Mouse (Mus musculus): ENCODE measurements around the gene Slc25a23. TPM values are rescaled to one million over a fixed set of nuclear protein-coding genes. Genes with fewer than 3 reads are reported as not detected.
"Not testable (repeated sequence)": the region's sequence is repeated elsewhere in the genome, so short reads cannot be mapped to it uniquely, and the experiment has no call there.

The Slc25a23 gene
- polyA plus RNA-seq, 1 experiment = 51.8 TPM

DNA sequence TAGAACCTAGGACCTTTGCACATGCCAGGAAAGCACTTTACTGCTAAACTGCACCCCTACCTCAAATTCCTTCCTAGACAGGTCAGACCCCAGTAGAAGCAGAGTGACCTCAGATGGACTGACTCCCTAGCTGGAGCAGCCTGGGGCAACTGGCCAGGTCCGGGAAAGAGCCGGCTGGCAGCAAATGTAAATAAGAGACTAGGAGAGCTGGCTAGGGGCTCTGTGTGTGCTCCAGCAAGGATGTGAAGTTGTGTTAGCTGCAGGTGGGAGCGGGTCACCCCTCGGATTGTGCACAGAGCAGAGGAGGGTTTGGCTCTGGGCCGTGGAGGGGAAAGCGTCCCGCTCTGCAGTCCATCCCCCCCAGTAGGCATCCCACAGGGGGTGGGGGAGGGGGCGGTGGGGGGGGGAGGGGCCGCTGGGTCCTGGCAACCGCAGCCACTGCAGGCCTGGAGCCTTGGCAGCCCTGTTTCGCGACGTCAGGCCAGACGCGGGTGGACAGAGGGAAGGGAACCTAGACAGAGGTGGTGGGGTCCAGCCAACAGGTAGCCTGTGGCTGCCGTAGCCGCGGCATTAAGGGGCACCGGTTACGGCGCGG lies 675 bp downstream of the Slc25a23 start, which contains the start of gene Crb3:
Crb3 (plus strand) TSS at position 215 of the 595 bp plus-strand sequence.
- 7% methylated on average over 20 of the region's 22 CpGs for WGBS

DNA sequence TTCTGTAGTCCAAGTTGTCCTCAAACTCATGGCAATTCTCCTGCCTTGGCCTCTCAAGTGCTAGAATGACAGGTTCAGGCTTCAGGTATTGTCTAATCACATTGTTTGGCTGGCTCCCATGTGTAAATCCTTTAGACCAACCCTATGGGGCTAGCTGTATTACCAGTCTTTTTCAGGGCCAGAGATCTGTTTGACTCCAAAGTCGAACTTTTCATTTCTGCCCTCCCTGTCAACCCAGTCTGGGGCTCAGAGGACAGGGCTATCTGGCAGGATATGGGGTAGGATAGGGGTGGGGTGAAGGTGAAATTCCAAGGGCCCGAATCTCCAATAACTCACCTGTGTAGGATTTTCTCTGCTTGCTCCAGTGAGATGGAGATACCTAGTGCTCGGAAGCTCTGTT lies 3.4 kb downstream of the Slc25a23 start:
- H3K4me1 ChIP-seq (ENCODE audit: control insufficient read depth, insufficient read depth, low read length) = peaks cover 4% of the 10 kb centered on the region
- TF ChIP-seq CTCF (IDR thresholded peaks at IDR 0.05; ENCODE audit: insufficient read depth, low read length) (no peak), POLR2A (IDR thresholded peaks at IDR 0.05; ENCODE audit: borderline replicate concordance, extremely low read depth, low read depth, low read length) (no peak)
- WGBS = 80% methylated on average over 3 of the region's 3 CpGs

More for the DNA sequence above, 675 bp downstream of the Slc25a23 start, which contains the start of gene Crb3:
- H3K4me3 ChIP-seq (replicated peaks; ENCODE audit: extremely low read depth, low read depth, low read length) = peak within 1 kb of the TSS; percentile 78
- peaks cover 4% of the 10 kb centered on the region for H3K4me1 ChIP-seq (ENCODE audit: control insufficient read depth, insufficient read depth, low read length)
- peak; percentile 39 for DNase-seq
- TF ChIP-seq POLR2A (IDR thresholded peaks at IDR 0.05; ENCODE audit: borderline replicate concordance, extremely low read depth, low read depth, low read length) (no peak), CTCF (IDR thresholded peaks at IDR 0.05; ENCODE audit: insufficient read depth, low read length) (no peak)

DNA sequence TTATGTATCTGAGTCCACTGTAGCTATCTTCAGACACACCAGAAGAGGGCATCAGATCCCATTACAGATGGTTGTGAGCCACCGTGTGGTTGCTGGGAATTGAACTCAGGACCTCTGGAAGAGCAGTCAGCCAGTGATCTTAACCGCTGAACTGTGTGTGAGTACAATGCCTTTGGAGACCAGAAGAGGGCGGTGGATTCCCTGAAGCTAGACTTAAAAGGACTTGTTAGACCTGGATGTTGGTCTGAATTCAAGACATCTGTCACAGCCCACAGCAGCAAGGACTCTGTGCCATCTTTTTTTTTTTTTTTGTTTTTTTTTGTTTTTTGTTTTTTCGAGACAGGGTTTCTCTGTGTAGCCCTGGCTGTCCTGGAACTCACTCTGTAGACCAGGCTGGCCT lies 8.0 kb downstream of the Slc25a23 start:
- DNase-seq; H3K4me1 ChIP-seq (ENCODE audit: control insufficient read depth, insufficient read depth, low read length); H3K4me3 ChIP-seq (replicated peaks; ENCODE audit: extremely low read depth, low read depth, low read length): not testable (repeated sequence)
- 85% methylated on average over 4 of the region's 4 CpGs for WGBS

More for the DNA sequence above, 3.4 kb downstream of the Slc25a23 start:
- H3K4me3 ChIP-seq (replicated peaks; ENCODE audit: extremely low read depth, low read depth, low read length) = no peak overlapping the region
- no peak for DNase-seq

DNA sequence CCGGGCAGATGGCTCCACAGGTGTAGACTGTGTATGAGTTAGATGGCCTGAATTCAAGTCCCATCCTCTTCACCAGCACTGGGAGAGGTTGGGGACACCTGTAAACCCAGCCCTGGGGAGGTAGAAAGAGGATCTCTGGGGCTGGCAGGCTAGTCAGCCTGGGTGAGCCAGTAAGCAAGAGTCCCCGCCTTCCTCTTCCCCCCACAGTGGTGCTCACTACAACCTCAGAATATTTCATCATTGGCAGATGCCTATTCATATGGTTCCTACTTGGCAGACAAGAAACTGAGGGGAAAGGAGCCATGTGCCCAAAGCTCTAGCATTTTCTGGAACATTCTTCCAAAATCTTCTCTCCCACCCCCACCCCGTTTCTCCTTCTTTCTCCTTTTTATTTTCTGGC lies 10.8 kb downstream of the Slc25a23 start:
- Histone ChIP-seq H3K4me3 (replicated peaks; ENCODE audit: extremely low read depth, low read depth, low read length) (no peak overlapping the region), H3K4me1 (ENCODE audit: control insufficient read depth, insufficient read depth, low read length) (no peaks in the 10 kb centered on the region; the same call in 1 of the 2 replicates)
- no peak for TF ChIP-seq POLR2A (IDR thresholded peaks at IDR 0.05; ENCODE audit: borderline replicate concordance, extremely low read depth, low read depth, low read length)
- no peak for TF ChIP-seq CTCF (IDR thresholded peaks at IDR 0.05; ENCODE audit: insufficient read depth, low read length)
- WGBS = 96% methylated on average over 3 of the region's 3 CpGs
- no peak for DNase-seq

DNA sequence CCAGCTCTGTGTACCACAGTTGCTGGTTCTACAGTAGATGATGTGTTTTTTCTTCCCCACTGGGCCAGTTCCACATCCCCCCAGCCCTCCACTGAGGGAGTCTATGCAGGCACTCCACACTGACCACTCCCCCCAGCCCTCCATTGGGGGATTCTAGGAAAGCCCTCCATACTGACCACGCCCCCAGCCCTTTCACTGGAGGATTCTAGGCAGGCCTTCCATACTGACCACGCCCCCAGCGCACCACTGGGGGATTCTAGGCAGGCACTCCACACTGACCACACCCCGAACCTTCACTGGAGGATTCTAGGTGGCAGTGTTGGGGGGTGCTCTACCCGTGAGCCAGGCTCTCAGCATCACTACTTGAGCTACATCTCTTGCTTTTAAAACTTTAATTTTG lies 12.3 kb downstream of the Slc25a23 start:
- Histone ChIP-seq H3K4me1 (ENCODE audit: control insufficient read depth, insufficient read depth, low read length) (no peaks in the 10 kb centered on the region; the same call in 1 of the 2 replicates), H3K4me3 (replicated peaks; ENCODE audit: extremely low read depth, low read depth, low read length) (no peak overlapping the region)
- DNase-seq = no peak
- WGBS = 52% methylated on average over 5 of the region's 5 CpGs
- TF ChIP-seq CTCF (IDR thresholded peaks at IDR 0.05; ENCODE audit: insufficient read depth, low read length) = no peak
- no peak for TF ChIP-seq POLR2A (IDR thresholded peaks at IDR 0.05; ENCODE audit: borderline replicate concordance, extremely low read depth, low read depth, low read length)

DNA sequence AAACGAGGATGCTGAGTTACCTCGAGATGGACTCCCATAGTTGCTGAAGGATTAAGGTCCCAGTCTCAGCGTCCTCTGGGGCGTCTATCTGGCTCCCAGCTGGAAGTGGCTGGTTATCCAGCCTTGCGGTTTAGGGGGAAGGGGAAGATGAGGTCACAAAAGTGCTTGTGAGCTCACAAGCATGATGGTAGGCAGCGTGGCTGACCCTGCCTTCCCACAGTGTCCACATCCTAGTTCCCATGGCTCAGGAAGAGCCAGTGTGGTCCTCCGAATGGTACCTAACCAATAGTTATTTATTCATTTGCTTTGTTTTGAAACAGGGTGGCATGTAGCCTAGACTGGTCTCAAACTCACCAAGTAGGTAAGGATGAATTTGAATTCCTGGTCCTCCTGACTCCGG lies 18.1 kb downstream of the Slc25a23 start, which contains the start of gene Slc25a41:
Slc25a41 (minus strand) TSS at position 101 of the 400 bp plus-strand sequence.
- H3K4me1 ChIP-seq (ENCODE audit: control insufficient read depth, insufficient read depth, low read length) = no peaks in the 10 kb centered on the region
- TF ChIP-seq POLR2A (IDR thresholded peaks at IDR 0.05; ENCODE audit: borderline replicate concordance, extremely low read depth, low read depth, low read length) (no peak), CTCF (IDR thresholded peaks at IDR 0.05; ENCODE audit: insufficient read depth, low read length) (no peak)
- 76% methylated on average over 8 of the region's 8 CpGs for WGBS

DNA sequence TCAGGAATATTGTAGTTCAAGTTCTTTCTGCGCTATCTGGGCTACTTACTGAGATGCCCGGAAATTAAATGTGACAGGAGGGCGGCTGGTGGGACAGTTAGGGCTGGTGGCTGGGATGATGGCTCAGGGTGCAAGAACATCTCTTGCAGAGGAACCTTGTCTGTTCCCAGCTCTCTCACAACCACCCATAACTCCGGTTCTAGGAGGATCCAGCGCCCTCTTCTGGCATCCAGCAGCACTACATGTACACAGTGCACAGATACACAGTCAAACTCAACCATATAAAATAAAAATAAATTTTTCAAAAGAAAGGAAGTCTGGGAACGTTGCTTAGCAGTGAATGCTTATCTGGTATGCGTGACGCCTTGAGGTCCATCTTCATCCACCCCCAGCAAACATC lies 20.7 kb downstream of the Slc25a23 start:
- TF ChIP-seq POLR2A (IDR thresholded peaks at IDR 0.05; ENCODE audit: borderline replicate concordance, extremely low read depth, low read depth, low read length) (no peak), CTCF (IDR thresholded peaks at IDR 0.05; ENCODE audit: insufficient read depth, low read length) (no peak)
- Histone ChIP-seq H3K4me3 (replicated peaks; ENCODE audit: extremely low read depth, low read depth, low read length) (no peak overlapping the region), H3K4me1 (ENCODE audit: control insufficient read depth, insufficient read depth, low read length) (no peaks in the 10 kb centered on the region)
- 41% methylated on average over 8 of the region's 8 CpGs for WGBS
- DNase-seq = no peak

More for the DNA sequence above, 18.1 kb downstream of the Slc25a23 start, which contains the start of gene Slc25a41:
- no peak for DNase-seq
- no peak within 1 kb of the TSS for H3K4me3 ChIP-seq (replicated peaks; ENCODE audit: extremely low read depth, low read depth, low read length)

DNA sequence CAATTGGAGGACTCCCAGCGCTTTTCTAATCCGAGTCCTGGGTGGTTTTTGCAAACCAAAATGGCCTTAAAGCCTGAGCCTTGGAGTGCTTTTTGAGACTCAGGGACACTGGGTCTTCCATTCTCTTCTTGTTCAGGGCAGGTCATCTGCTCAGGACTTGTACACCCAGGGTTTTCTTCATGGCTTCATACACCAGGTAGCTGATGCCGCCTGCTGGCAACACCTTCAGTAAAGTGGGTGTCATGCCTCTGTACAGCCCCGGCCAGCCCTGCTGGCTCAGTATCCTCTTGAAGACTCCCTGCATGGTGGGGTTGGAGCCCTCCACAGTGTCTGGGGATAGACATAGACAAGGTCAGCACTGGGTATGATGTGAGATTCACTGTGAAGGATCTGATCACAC lies 26.8 kb downstream of the Slc25a23 start:
- no peak overlapping the region for H3K4me3 ChIP-seq (replicated peaks; ENCODE audit: extremely low read depth, low read depth, low read length)
- WGBS = 91% methylated on average over 4 of the region's 4 CpGs
- no peak for DNase-seq
- peaks cover 9% of the 10 kb centered on the region; the same call in 1 of the 2 replicates for H3K4me1 ChIP-seq (ENCODE audit: control insufficient read depth, insufficient read depth, low read length)
- TF ChIP-seq POLR2A (IDR thresholded peaks at IDR 0.05; ENCODE audit: borderline replicate concordance, extremely low read depth, low read depth, low read length) (no peak), CTCF (IDR thresholded peaks at IDR 0.05; ENCODE audit: insufficient read depth, low read length) (no peak)

DNA sequence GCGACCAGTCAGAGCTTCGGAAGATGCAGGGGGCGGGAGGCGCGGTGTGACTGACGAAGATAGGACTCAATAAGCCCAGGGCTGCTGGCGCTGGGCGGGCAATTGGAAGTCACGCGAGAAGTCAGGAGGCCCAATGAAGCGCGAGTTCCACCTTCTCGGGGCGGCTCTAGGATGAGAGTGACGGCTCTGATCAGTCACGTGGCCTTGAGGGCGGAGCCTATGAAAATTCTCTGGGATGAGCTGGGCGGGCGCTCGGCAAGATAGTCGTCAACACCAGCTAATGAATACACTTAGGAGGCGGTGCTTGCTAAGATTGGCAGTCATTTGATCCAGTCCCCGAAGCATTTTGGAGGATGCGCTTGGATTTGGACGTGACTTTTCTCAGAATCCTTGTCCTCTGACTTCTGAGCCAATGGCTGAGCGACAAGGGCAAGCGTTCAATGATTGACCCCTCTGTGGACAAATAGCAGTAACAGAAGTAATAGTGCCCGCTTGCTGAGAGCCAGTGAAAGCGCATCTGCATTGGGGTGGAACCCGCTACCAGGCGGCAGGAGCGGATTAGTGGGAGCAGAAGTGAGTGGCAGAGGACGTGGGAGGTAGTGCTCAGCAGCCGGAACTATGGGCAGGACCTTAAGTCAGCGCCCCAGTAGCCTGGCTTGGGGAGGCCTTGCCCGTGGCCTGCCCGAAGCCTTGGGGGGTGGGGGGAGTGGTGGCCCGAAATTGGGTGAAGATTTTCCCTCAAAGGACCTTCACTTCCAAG lies 27.8 kb downstream of the Slc25a23 start:
- WGBS = under 1% methylated on average over 38 of the region's 38 CpGs
- Histone ChIP-seq H3K4me3 (replicated peaks; ENCODE audit: extremely low read depth, low read depth, low read length) (peak overlapping the region; percentile 34), H3K4me1 (ENCODE audit: control insufficient read depth, insufficient read depth, low read length) (peaks cover 9% of the 10 kb centered on the region; the same call in 1 of the 2 replicates)
- peak; percentile 99 for DNase-seq
- TF ChIP-seq POLR2A (IDR thresholded peaks at IDR 0.05; ENCODE audit: borderline replicate concordance, extremely low read depth, low read depth, low read length) = peak; percentile 96; the same call in 1 of the 2 replicates
- no peak for TF ChIP-seq CTCF (IDR thresholded peaks at IDR 0.05; ENCODE audit: insufficient read depth, low read length)

All from lung, adult 2 months (tissue).